Mouse (Mus musculus) retina, embryonic 14.5 days (tissue): Measurements from ENCODE around the gene Il13ra1.
A peak's percentile ranks its signal among the peaks of the same experiment; 100 is the strongest.

Experiments used
- DNase-seq: peaks from one replicate; pipeline ENCODE4 v3.0.0-alpha.2; 2015; ENCODE audit warnings: low spot score

The Il13ra1 gene

DNA sequence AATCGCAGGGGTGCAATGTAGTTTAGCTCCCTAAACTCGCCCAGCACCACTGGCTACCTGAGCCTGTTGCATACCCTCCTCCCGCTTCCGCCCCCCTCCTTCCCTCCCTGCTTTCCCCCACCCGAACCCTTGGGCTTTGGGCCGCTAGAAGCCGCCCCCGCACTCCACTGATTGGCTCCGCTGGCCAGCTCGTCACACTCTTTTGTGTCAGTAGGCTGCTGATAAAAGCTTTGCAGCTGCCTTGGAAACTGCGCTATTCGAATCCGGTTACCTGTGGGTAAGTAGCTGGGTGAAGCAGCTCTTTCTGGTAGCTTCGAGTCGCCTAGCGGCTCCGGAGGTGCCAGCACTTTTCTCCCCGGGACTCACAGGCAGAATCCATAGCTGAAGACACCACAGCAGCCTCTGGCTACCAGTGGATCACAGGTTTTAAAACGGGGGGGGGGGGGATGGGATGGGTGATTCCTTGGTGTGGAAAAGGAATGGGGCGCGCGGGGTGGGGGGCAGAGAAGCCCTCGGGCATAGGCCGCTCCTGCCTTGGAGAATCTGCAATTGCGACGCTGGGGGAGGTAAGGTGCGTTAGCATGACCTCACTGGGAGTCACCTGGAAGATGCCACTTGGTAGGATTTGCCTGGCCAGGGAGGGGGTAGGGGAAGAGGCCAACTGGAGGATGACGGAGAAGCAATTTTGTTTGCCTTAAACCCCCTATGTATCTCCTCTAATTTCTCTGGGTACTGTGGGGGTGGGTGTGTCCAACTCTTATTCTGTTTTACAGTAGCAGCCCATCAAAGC is 84.0 kb downstream of the Il13ra1 start, which contains the start of gene Zcchc12:
Gene Zcchc12 (plus strand): TSS at position 169 of the 790 bp plus-strand sequence.
- DNase-seq = peak; percentile 34

DNA sequence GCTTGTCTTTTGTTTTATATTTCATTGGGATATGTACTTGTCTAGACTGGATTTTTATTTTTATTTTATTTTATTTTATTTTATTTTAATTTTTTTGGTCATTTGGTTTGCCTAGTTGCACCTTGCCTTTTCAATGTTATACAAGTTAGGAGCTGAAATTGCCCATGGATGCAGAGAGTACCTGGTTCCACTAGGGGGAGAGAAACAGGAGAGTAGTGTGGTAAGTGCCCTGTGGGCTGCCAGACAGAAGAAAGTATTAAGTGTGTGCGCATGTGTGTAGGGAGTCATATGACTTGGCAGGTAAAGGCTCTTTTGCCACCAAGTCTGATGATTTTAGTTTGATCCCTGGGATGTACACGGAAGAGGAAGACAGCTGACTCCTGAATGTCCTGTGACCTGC is 97.6 kb downstream of the Il13ra1 start:
- no peak for DNase-seq

- DNase-seq = no peak
Measured at GRCm38 (mm10) chrX:36211216-36211615, 99.3 kb downstream of the Il13ra1 start.
